Mouse (Mus musculus) thymus, adult 2 months (tissue): ENCODE data around the gene Chst11. TPM values are rescaled to one million over a fixed set of nuclear protein-coding genes. Genes with fewer than 3 reads are reported as not detected.
A peak's percentile ranks its signal among the peaks of the same experiment; 100 is the strongest.

ENCODE experiments used
- DNase-seq: peaks from one replicate; pipeline ENCODE4 v3.0.0; 2021
- H3K27ac ChIP-seq: fragments of 200-500 bp; 2 replicates; pipeline ENCODE4 v1.5.1; 2012; ENCODE audit warnings: low read length, control low read depth; ENCODE audit not compliant: control insufficient read depth, insufficient read depth
- H3K27me3 ChIP-seq: fragments of 200-500 bp; 2 replicates; pipeline ENCODE4 v1.6.1; 2012; ENCODE audit warnings: mild to moderate bottlenecking, low read length, moderate library complexity, mixed read lengths; ENCODE audit not compliant: control insufficient read depth, insufficient read depth
- H3K36me3 ChIP-seq: fragments of 200-500 bp; 2 replicates; pipeline ENCODE4 v1.6.1; 2012; ENCODE audit warnings: mild to moderate bottlenecking, low read length, moderate library complexity; ENCODE audit not compliant: control insufficient read depth, insufficient read depth
- H3K4me1 ChIP-seq: fragments of 200-500 bp; replicated peaks from 2 replicates; pipeline ENCODE4 v1.6.1; 2012; ENCODE audit warnings: low read length; ENCODE audit not compliant: control insufficient read depth, insufficient read depth
- H3K4me3 ChIP-seq: fragments of 200-500 bp; 2 replicates; pipeline ENCODE4 v1.5.1; 2012; ENCODE audit warnings: mild to moderate bottlenecking, low read length, control low read depth, moderate library complexity; ENCODE audit not compliant: control insufficient read depth, insufficient read depth
- CTCF ChIP-seq: fragments of 200-500 bp; IDR thresholded peaks from 2 replicates; pipeline ENCODE4 v1.5.1; 2012; ENCODE audit warnings: mild to moderate bottlenecking, control low read depth, low read length, moderate library complexity, borderline replicate concordance; ENCODE audit not compliant: control insufficient read depth, poor library complexity, insufficient read depth; ENCODE audit errors: extremely low read depth
- POLR2A ChIP-seq: fragments of 200-500 bp; IDR thresholded peaks from 2 replicates; pipeline ENCODE4 v1.6.1; 2012; ENCODE audit warnings: mild to moderate bottlenecking, low read length, control low read depth, moderate library complexity; ENCODE audit not compliant: control insufficient read depth, poor library complexity, insufficient read depth; ENCODE audit errors: extremely low read depth
- WGBS: fragments of 180-500 bp; shearing (Covaris S2); methylation state at CpG from one replicate; pipeline ENCODE4 v1.1.7; 2018; 5-methylcytosine and 5-hydroxymethylcytosine counted together
- polyA plus RNA-seq: library from polyadenylated mRNA; depleted of rRNA; stranded (reverse); fragments of >200 nt; gene quantifications from 2 replicates; pipeline ENCODE4 v1.2.3, GENCODE M21; 2012

Chst11 gene
- polyA plus RNA-seq, 1 experiment = 19.4 TPM

DNA sequence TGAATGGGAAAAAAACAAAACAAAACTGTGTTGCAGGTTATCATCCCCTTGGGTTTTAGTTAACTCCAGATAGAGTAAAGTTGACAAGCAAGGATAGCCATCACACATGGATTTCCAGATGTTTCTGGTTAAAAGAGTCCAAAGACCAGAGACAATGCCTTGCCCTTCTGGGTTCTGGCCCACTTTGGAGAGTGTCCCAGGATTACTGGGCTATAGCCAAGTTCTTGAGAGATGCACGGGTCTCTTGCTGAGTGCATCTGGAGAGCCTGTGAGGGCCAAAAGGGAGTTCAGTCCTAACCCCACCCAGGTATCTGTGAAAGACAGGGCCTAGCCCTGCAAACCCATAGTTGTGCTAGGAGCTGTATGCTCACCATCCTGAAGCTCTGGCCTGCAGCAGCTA lies 193.4 kb downstream of the Chst11 start:
- Histone ChIP-seq H3K27me3 (no peaks in the 10 kb centered on the region), H3K4me3 (no peak overlapping the region), H3K27ac (no peak overlapping the region; the same call in 1 of the 2 replicates), H3K4me1 (peaks cover 19% of the 10 kb centered on the region), H3K36me3 (no peaks in the 10 kb centered on the region)
- no peak for TF ChIP-seq POLR2A
- no peak for TF ChIP-seq CTCF
- no peak for DNase-seq
- 96% methylated on average over 1 of the region's 1 CpGs for WGBS

- H3K27me3 ChIP-seq = no peaks in the 10 kb centered on the region
- peak; percentile 37 for DNase-seq
Observed at GRCm38 (mm10) chr10:83181831-83182572, 196.7 kb downstream of the Chst11 start.

DNA sequence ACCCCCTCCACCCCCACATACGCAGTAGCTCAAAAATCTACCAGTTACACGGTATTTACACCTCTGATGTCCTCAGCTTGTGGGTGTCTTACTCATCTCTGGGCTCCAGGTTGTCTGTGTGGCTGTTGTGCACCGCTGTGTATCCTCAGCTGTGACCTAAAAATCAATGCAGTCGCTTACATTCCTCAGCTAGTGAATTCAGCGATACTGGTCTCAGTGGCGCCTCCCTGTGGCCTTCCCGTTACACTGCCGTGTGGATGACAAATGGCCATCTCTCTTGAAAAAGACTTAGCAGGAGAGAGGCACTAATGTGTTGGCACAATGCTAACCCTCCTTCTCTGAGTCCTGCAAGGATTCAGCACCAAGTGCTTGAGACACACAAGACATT lies 197.3 kb downstream of the Chst11 start:
- Histone ChIP-seq H3K27ac (no peak overlapping the region), H3K36me3 (no peaks in the 10 kb centered on the region), H3K27me3 (no peaks in the 10 kb centered on the region), H3K4me1 (peaks cover 39% of the 10 kb centered on the region), H3K4me3 (no peak overlapping the region)
- DNase-seq = peak; percentile 60
- 63% methylated on average over 8 of the region's 8 CpGs for WGBS
- TF ChIP-seq POLR2A (no peak), CTCF (no peak)

More at GRCm38 (mm10) chr10:83181831-83182572, 196.7 kb downstream of the Chst11 start:
- no peaks in the 10 kb centered on the region for H3K36me3 ChIP-seq
- H3K4me3 ChIP-seq = no peak overlapping the region
- peaks cover 37% of the 10 kb centered on the region for H3K4me1 ChIP-seq
- H3K27ac ChIP-seq = no peak overlapping the region
- 51% methylated on average over 15 of the region's 15 CpGs for WGBS
- TF ChIP-seq CTCF (no peak), POLR2A (no peak)

- no peak for TF ChIP-seq POLR2A
- no peak for TF ChIP-seq CTCF
- H3K27me3 ChIP-seq = no peaks in the 10 kb centered on the region
- H3K4me3 ChIP-seq = no peak overlapping the region
- no peaks in the 10 kb centered on the region for H3K36me3 ChIP-seq
- WGBS = 32% methylated on average over 12 of the region's 12 CpGs
- DNase-seq = peak; percentile 37
- H3K4me1 ChIP-seq = peaks cover 39% of the 10 kb centered on the region
- peak overlapping the region; percentile 30 for H3K27ac ChIP-seq
Observed at GRCm38 (mm10) chr10:83183634-83184479, 198.6 kb downstream of the Chst11 start.

- no peak overlapping the region for H3K4me3 ChIP-seq
- no peaks in the 10 kb centered on the region for H3K36me3 ChIP-seq
- TF ChIP-seq POLR2A = no peak
- no peaks in the 10 kb centered on the region for H3K27me3 ChIP-seq
- 7% methylated on average over 7 of the region's 7 CpGs for WGBS
- H3K4me1 ChIP-seq = peaks cover 39% of the 10 kb centered on the region
- peak overlapping the region; percentile 17 for H3K27ac ChIP-seq
- no peak for DNase-seq
Observed at GRCm38 (mm10) chr10:83184480-83185069, 199.3 kb downstream of the Chst11 start.

DNA sequence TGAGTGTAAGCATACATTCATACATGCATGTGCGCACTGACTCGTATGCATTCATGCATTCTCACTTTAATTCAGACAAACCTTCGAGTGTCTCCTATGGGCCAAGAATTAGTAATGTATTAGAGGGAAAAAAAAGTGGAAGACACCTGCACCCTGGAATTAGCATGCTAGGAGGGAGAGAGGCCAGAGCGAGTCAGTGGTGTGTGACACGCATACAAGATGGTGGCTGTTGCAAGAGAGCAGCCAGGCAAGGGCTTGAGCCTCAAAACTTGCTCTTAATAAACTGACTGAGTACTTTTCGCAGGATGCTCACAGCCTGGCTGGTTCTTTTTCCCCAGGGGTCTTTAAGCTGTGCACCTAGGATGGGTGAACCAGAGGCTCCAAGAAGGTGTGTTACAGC lies 199.8 kb downstream of the Chst11 start:
- 95% methylated on average over 6 of the region's 6 CpGs for WGBS
- Histone ChIP-seq H3K27me3 (no peaks in the 10 kb centered on the region), H3K27ac (no peak overlapping the region), H3K4me1 (peaks cover 39% of the 10 kb centered on the region), H3K4me3 (no peak overlapping the region), H3K36me3 (no peaks in the 10 kb centered on the region)
- TF ChIP-seq CTCF (no peak), POLR2A (no peak)
- DNase-seq = no peak
